Mouse (Mus musculus) layer of hippocampus, postnatal 25 days (tissue): ENCODE measurements around the gene Esrrg. TPM values are rescaled to one million over a fixed set of nuclear protein-coding genes. Genes with fewer than 3 reads are reported as not detected.
A peak's percentile ranks its signal among the peaks of the same experiment; 100 is the strongest.

ENCODE experiments used
- DNase-seq, 2 experiments: peaks; one replicate each; pipeline ENCODE4 v3.0.0; 2022; ENCODE audit warnings: mixed read lengths in 2 of 2, low spot score in 1 of 2; ENCODE audit errors: extremely low spot score in 1 of 2
- total RNA-seq, 2 experiments: library from RNA; stranded (reverse); gene quantifications; 2 replicates each; pipeline ENCODE4 v1.2.3; 2021

Gene Esrrg
- total RNA-seq, 2 experiments from 2014 or later: 12.0 to 12.6 TPM

- no peak for DNase-seq
These were observed 40.0 kb downstream of the Esrrg start for GRCm38 (mm10) chr1:187648551-187648950.

- no peak for DNase-seq
These were observed 41.3 kb downstream of the Esrrg start for GRCm38 (mm10) chr1:187649871-187650270.

- peak; percentile 14 to 22 for DNase-seq
These were observed 42.4 kb downstream of the Esrrg start for GRCm38 (mm10) chr1:187650786-187651687.

GRCm38 (mm10) chr1:187651688-187652241 lies 43.2 kb downstream of the Esrrg start:
- DNase-seq: peak; percentile 21 to 24

- peak in 1 of 2 experiments; percentile 8 for DNase-seq
These were observed 43.9 kb downstream of the Esrrg start for GRCm38 (mm10) chr1:187652445-187652844.

- no peak for DNase-seq
These were observed 44.8 kb downstream of the Esrrg start for GRCm38 (mm10) chr1:187653390-187653789.

- no peak for DNase-seq
These were observed 52.4 kb downstream of the Esrrg start for GRCm38 (mm10) chr1:187660963-187661362.

- DNase-seq: no peak
These were observed 53.6 kb downstream of the Esrrg start for GRCm38 (mm10) chr1:187662083-187662609.

GRCm38 (mm10) chr1:187663376-187663775 lies 54.8 kb downstream of the Esrrg start:
- no peak for DNase-seq

- DNase-seq: no peak
These were observed 55.7 kb downstream of the Esrrg start for GRCm38 (mm10) chr1:187664261-187664660.

GRCm38 (mm10) chr1:187665901-187666600 lies 57.5 kb downstream of the Esrrg start:
- DNase-seq: no peak

- no peak for DNase-seq
These were observed 61.2 kb downstream of the Esrrg start for GRCm38 (mm10) chr1:187669746-187670145.

- no peak for DNase-seq
These were observed 63.9 kb downstream of the Esrrg start for GRCm38 (mm10) chr1:187672446-187672845.

- DNase-seq: no peak
These were observed 66.2 kb downstream of the Esrrg start for GRCm38 (mm10) chr1:187674771-187675186.

GRCm38 (mm10) chr1:187676626-187677025 lies 68.0 kb downstream of the Esrrg start:
- DNase-seq: no peak

GRCm38 (mm10) chr1:187679246-187679645 lies 70.7 kb downstream of the Esrrg start:
- DNase-seq: no peak

- DNase-seq: no peak
These were observed 75.9 kb downstream of the Esrrg start for GRCm38 (mm10) chr1:187684519-187684918.

GRCm38 (mm10) chr1:187691846-187692525 lies 83.4 kb downstream of the Esrrg start:
- no peak for DNase-seq

- DNase-seq: no peak
These were observed 86.3 kb downstream of the Esrrg start for GRCm38 (mm10) chr1:187694865-187695264.

GRCm38 (mm10) chr1:187698201-187698600 lies 89.6 kb downstream of the Esrrg start:
- no peak for DNase-seq
